Mouse (Mus musculus): Measurements from ENCODE around the gene Faap100. TPM values are rescaled to one million over a fixed set of nuclear protein-coding genes. Genes with fewer than 3 reads are reported as not detected.

Faap100 gene
- polyA plus RNA-seq, 1 experiment = 13.1 TPM

DNA sequence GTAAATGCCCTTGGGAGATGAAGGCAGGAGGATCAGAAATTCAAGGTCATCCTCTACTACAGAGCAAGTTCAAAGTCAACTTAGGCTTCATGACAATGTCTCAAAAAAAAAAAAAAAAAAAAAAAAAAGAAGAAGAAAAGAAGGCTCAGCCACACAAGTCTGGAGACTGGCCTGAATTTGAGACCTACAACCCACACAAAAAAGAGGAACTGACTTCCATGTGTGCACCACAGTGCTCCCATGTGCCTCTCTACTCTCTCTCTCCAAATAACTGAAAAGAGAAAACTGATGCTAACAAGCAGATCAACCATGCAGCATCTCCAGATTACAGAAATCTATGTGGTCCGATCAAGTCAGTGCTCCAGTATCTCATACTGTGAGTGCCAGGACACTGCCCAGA is 26.2 kb upstream of the Faap100 start:
- Histone ChIP-seq H3K4me3 (ENCODE audit: insufficient read depth, low read length) (no peak overlapping the region), H3K4me1 (ENCODE audit: control insufficient read depth, insufficient read depth, low read length) (peaks cover 14% of the 10 kb centered on the region), H3K27ac (ENCODE audit: insufficient read depth, low read depth, low read length) (peak overlapping the region; percentile 48)
- TF ChIP-seq POLR2A (IDR thresholded peaks at IDR 0.05; ENCODE audit: borderline replicate concordance, low read depth, low read length) = no peak
- no peak for TF ChIP-seq CTCF (IDR thresholded peaks at IDR 0.05; ENCODE audit: low read depth, low read length)

DNA sequence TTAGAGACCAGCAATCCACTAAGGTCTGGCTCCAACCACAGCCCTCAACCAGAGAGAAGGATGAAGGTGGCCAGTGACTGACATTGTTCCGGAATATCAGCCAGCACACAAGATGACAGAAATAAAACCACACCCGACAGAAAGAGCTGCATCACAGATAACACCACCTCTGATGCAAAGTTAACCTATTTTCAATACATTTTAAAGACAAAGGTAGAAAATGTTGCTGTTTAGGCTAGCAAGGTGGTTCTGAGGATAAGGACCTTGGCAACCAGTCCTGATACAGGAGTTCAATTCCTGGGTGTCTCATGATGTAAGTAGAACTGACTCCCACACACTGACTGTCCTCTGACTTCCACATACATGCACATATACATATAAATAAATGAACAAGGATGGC is 20.8 kb upstream of the Faap100 start:
- Histone ChIP-seq H3K4me3 (ENCODE audit: insufficient read depth, low read length) (no peak overlapping the region), H3K27ac (ENCODE audit: insufficient read depth, low read depth, low read length) (no peak overlapping the region), H3K4me1 (ENCODE audit: control insufficient read depth, insufficient read depth, low read length) (peaks cover 14% of the 10 kb centered on the region)
- TF ChIP-seq CTCF (IDR thresholded peaks at IDR 0.05; ENCODE audit: low read depth, low read length) (no peak), POLR2A (IDR thresholded peaks at IDR 0.05; ENCODE audit: borderline replicate concordance, low read depth, low read length) (no peak)

DNA sequence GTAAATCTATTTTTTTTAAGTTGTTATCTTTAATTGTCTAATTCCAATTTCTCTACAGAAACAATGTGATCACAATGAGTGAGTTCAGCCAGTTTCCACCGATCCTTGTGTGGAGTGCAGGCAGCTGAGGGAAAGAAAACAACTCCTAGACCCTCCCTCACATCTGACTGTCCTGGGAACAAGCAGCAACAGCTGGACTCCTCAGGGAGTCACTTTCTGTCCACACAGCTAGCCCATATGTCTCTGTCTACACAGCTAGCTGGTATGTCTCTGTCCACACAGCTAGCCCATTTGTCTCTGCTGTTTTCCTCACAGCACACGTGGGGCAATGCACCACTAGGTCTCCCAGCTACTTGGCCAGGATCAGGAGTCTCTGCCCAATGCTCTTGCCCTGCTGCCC is 19.0 kb upstream of the Faap100 start:
- H3K4me3 ChIP-seq (ENCODE audit: insufficient read depth, low read length) = no peak overlapping the region
- no peak overlapping the region for H3K27ac ChIP-seq (ENCODE audit: insufficient read depth, low read depth, low read length)
- peaks cover 7% of the 10 kb centered on the region; the same call in 1 of the 2 replicates for H3K4me1 ChIP-seq (ENCODE audit: control insufficient read depth, insufficient read depth, low read length)
- TF ChIP-seq POLR2A (IDR thresholded peaks at IDR 0.05; ENCODE audit: borderline replicate concordance, low read depth, low read length) = no peak
- TF ChIP-seq CTCF (IDR thresholded peaks at IDR 0.05; ENCODE audit: low read depth, low read length) = no peak

DNA sequence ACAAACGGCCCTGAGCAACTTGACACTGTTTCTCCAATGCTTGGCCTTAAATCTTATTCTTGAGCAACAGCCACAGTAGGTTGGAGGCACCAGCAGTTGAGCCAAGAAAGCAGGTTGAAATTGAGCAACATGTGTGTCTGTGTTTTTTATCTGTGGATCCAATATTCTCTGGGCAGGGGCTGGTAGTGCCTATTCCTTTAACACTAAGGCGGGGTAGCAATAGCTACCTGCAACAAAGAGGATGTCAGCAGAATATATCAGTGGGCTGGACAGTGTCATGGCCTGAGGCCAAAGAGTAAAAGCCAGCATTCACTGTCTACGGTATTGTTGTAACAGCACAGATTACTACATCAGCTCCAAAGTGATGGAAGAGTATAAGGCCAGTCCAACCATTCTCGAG is 17.1 kb upstream of the Faap100 start:
- no peak for TF ChIP-seq POLR2A (IDR thresholded peaks at IDR 0.05; ENCODE audit: borderline replicate concordance, low read depth, low read length)
- no peak for TF ChIP-seq CTCF (IDR thresholded peaks at IDR 0.05; ENCODE audit: low read depth, low read length)
- Histone ChIP-seq H3K4me1 (ENCODE audit: control insufficient read depth, insufficient read depth, low read length) (peaks cover 7% of the 10 kb centered on the region; the same call in 1 of the 2 replicates), H3K4me3 (ENCODE audit: insufficient read depth, low read length) (no peak overlapping the region), H3K27ac (ENCODE audit: insufficient read depth, low read depth, low read length) (no peak overlapping the region)

DNA sequence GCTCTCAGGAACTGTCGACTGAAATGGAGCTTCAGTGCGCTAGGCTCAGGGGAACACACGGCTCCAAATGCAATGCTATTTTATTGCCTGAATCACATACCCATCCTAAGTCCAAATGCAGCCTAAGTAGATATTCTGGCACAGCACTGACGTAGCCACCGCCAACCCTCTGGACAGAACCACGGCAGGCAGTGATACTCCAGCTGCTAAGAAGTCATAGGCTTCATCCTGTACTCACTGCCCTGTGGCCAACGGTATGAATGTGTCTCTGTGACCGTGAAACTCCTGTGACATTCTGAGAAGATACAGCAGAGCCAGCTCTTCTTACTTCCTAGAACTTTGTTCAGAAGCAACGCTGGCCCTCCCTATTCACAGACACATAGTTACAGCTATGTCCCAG is 10.0 kb upstream of the Faap100 start:
- H3K4me1 ChIP-seq (ENCODE audit: control insufficient read depth, insufficient read depth, low read length) = 0 out of 2 replicates have a peak, but pooled peaks cover 2% of the 10 kb centered on the region
- TF ChIP-seq CTCF (IDR thresholded peaks at IDR 0.05; ENCODE audit: low read depth, low read length) = no peak
- no peak for TF ChIP-seq POLR2A (IDR thresholded peaks at IDR 0.05; ENCODE audit: borderline replicate concordance, low read depth, low read length)
- H3K4me3 ChIP-seq (ENCODE audit: insufficient read depth, low read length) = no peak overlapping the region
- no peak overlapping the region for H3K27ac ChIP-seq (ENCODE audit: insufficient read depth, low read depth, low read length)

DNA sequence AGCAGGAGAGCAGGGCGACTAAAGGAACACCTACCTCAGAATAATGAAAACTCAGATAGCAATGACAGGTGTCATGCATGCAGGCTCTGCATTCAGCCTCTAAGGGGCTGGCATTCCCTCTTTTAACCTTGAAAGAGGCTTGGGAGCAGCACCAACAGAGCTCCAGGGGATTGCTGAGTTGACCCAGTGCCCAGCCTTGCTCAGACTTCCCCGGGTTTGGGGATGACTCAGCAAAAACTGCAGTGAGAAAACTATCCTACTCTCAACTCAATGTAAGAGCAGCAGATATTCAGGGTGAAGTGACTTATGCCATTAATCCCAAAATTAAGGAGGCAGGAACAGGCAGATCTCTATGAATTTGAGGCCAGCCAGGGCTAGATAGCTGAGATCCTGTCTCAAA is 8.6 kb upstream of the Faap100 start:
- TF ChIP-seq POLR2A (IDR thresholded peaks at IDR 0.05; ENCODE audit: borderline replicate concordance, low read depth, low read length) (no peak), CTCF (IDR thresholded peaks at IDR 0.05; ENCODE audit: low read depth, low read length) (no peak)
- H3K27ac ChIP-seq (ENCODE audit: insufficient read depth, low read depth, low read length) = no peak overlapping the region
- no peak overlapping the region for H3K4me3 ChIP-seq (ENCODE audit: insufficient read depth, low read length)
- H3K4me1 ChIP-seq (ENCODE audit: control insufficient read depth, insufficient read depth, low read length) = 0 out of 2 replicates have a peak, but pooled peaks cover 2% of the 10 kb centered on the region

DNA sequence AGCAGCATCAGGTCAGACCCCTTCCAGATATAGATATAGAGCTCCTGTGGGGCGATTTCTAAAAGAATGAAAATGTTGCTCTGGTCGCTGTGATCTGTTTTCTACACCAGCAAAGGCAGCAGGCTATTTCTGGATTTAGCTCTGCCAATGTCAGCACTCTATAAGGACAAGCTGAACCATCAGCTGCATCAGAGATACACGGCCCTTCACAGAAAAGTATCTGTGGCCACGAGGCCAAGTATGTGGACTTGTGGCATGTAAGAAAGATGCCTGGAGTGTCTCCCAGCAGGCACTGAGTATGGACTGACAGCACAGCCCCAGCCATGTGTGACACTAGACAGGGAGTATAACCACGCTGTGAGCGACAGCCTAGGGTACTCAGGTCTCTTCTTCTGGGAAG is 8.1 kb upstream of the Faap100 start:
- 0 out of 2 replicates have a peak, but pooled peaks cover 2% of the 10 kb centered on the region for H3K4me1 ChIP-seq (ENCODE audit: control insufficient read depth, insufficient read depth, low read length)
- no peak for TF ChIP-seq POLR2A (IDR thresholded peaks at IDR 0.05; ENCODE audit: borderline replicate concordance, low read depth, low read length)
- H3K4me3 ChIP-seq (ENCODE audit: insufficient read depth, low read length) = no peak overlapping the region

DNA sequence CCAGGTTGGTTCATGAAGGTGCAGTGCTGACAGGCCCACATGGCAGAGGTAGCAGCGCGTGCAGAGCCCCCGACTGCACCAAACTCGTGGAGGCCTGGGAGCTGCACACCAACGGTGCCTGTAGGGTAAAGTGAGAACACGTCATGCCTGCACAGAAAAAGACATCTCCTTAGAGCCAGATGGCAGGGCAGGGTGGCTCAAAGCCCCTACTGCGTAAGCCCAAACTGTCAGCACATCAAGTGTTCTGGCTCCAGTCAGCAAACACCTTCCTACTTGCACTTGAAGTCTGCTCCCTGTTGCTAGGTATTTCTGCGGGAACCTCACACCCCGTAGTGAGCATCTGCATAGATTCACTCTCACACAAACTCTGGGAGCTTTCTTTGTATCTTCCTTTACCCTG is 3.9 kb upstream of the Faap100 start:
- no peak overlapping the region for H3K4me3 ChIP-seq (ENCODE audit: insufficient read depth, low read length)
- H3K4me1 ChIP-seq (ENCODE audit: control insufficient read depth, insufficient read depth, low read length) = peaks cover 2% of the 10 kb centered on the region; the same call in 1 of the 2 replicates
- TF ChIP-seq POLR2A (IDR thresholded peaks at IDR 0.05; ENCODE audit: borderline replicate concordance, low read depth, low read length) = no peak
- no peak for TF ChIP-seq CTCF (IDR thresholded peaks at IDR 0.05; ENCODE audit: low read depth, low read length)
- no peak overlapping the region for H3K27ac ChIP-seq (ENCODE audit: insufficient read depth, low read depth, low read length)

More for the DNA sequence above, 8.1 kb upstream of the Faap100 start:
- H3K27ac ChIP-seq (ENCODE audit: insufficient read depth, low read depth, low read length) = no peak overlapping the region

DNA sequence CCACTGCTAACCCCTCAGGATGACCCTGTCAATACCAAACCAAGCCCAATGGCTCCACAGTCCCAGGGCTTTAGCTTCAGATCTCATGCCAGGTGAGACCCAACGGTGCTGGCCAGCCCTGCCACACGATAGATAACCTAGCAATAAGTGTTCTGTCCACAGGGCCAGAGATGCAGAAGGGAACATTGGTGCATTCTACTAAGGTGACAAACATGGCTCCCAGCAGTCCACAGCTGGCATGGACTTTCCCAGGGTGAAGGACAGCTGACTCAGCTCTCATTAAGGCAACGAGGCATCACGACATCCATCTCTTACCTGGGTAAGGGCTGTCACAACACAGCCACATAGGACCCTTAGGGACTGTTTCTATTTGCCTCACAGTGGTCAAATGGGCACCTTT is 2.6 kb upstream of the Faap100 start:
- Histone ChIP-seq H3K4me3 (ENCODE audit: insufficient read depth, low read length) (no peak overlapping the region), H3K27ac (ENCODE audit: insufficient read depth, low read depth, low read length) (no peak overlapping the region), H3K4me1 (ENCODE audit: control insufficient read depth, insufficient read depth, low read length) (no peaks in the 10 kb centered on the region; the same call in 1 of the 2 replicates)
- TF ChIP-seq CTCF (IDR thresholded peaks at IDR 0.05; ENCODE audit: low read depth, low read length) = no peak
- TF ChIP-seq POLR2A (IDR thresholded peaks at IDR 0.05; ENCODE audit: borderline replicate concordance, low read depth, low read length) = no peak

DNA sequence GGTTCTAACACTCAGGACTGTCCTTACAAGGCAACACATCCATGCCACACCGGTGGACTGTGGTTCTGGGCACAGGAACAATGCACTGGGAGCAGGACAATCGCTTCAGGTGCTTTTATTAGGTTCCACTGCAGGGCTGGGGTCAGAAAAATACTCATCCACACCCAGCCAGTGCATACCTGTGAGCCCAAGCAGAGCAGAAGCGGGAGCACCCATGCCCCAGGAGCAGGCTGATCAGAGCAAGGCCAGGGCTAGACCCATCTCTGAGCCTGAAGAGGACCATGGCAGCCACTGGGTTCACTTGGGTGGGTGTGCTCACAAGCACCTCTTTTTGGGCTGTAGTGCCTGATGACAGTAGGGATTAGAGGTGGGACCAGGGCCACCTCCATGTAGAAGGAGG is 1.7 kb upstream of the Faap100 start:
- Histone ChIP-seq H3K4me3 (ENCODE audit: insufficient read depth, low read length) (no peak overlapping the region), H3K27ac (ENCODE audit: insufficient read depth, low read depth, low read length) (no peak overlapping the region), H3K4me1 (ENCODE audit: control insufficient read depth, insufficient read depth, low read length) (no peaks in the 10 kb centered on the region; the same call in 1 of the 2 replicates)
- TF ChIP-seq CTCF (IDR thresholded peaks at IDR 0.05; ENCODE audit: low read depth, low read length) = no peak
- no peak for TF ChIP-seq POLR2A (IDR thresholded peaks at IDR 0.05; ENCODE audit: borderline replicate concordance, low read depth, low read length)

Measured in bone marrow macrophage, adult 2 months (primary cell).